Comparison of ENCODE assay signal across 12 mouse cellular contexts in genomic region chr9:54112726-54113125, GRCm38 (mm10). TPM values are rescaled to one million over a fixed set of nuclear protein-coding genes. Genes with fewer than 3 reads are reported as not detected.
DNase-seq lines count a peak whose midpoint lies in the region; ATAC-seq lines count a peak whose summit lies in the region.
"Had no signal": no experiment of that assay in that cellular context is flagged by ENCODE, and none has a peak within 500 bp of the region (broad histone marks: within the 10 kb centered on the region; RNA-seq: fewer than 3 reads in every experiment).

No protein-coding gene starts in this region.

- H3K27ac ChIP-seq in forebrain, embryonic 12.5 days, result no peak overlapping the region
- H3K27ac ChIP-seq: lung, embryonic 15.5 days; neural tube, embryonic 15.5 days had no signal

- H3K36me3 ChIP-seq in forebrain, embryonic 12.5 days (replicated peaks), result no peaks in the 10 kb centered on the region
- H3K36me3 ChIP-seq: lung, embryonic 15.5 days; neural tube, embryonic 15.5 days had no signal

- H3K4me1 ChIP-seq in forebrain, embryonic 12.5 days, result no peaks in the 10 kb centered on the region
- H3K4me1 ChIP-seq: lung, embryonic 15.5 days; neural tube, embryonic 15.5 days had no signal

- H3K27me3 ChIP-seq in forebrain, embryonic 12.5 days, result no peaks in the 10 kb centered on the region
- H3K27me3 ChIP-seq: lung, embryonic 15.5 days; neural tube, embryonic 15.5 days had no signal

- no peak overlapping the region for H3K4me2 ChIP-seq in forebrain, embryonic 12.5 days
- H3K4me2 ChIP-seq: lung, embryonic 15.5 days; neural tube, embryonic 15.5 days had no signal

- ATAC-seq in forebrain, embryonic 12.5 days (ENCODE audit: low FRiP score), result no peak

- DNase-seq in embryo, embryonic 10 days (ENCODE audit: low spot score), result peak; percentile 11
- DNase-seq in embryo, embryonic 9.5 days (ENCODE audit: extremely low spot score), result no peak
- DNase-seq in layer of hippocampus, adult 9-10 months (ENCODE audit: low spot score), result peak; percentile 21
- DNase-seq in layer of hippocampus, adult 9-11 months, result no peak
- DNase-seq in A20 (ENCODE audit: low read depth, low spot score), result peak; percentile 25
- DNase-seq in embryo, embryonic 11 days, result peak; percentile 1
- no peak for DNase-seq in ovary, adult 18-20 months (ENCODE audit: low spot score)

- no peak overlapping the region for H3K9ac ChIP-seq in forebrain, embryonic 12.5 days
- H3K9ac ChIP-seq: lung, embryonic 15.5 days; neural tube, embryonic 15.5 days had no signal

- H3K4me3 ChIP-seq in forebrain, embryonic 12.5 days (replicated peaks), result no peak overlapping the region
- H3K4me3 ChIP-seq: erythroblast, embryonic 14.5 days; lung, embryonic 15.5 days; neural tube, embryonic 15.5 days had no signal

- no peaks in the 10 kb centered on the region for H3K9me3 ChIP-seq in forebrain, embryonic 12.5 days
- H3K9me3 ChIP-seq: lung, embryonic 15.5 days; neural tube, embryonic 15.5 days had no signal

RNA-seq across cellular contexts. Expression of gene Tnfaip8l3, which starts 44.5 kb away (rescaled TPM):
- 0.04 and 0.28 TPM in 2 replicates for polyA plus RNA-seq in forebrain, embryonic 12.5 days (2016; fragmentation: Nextera tagmentation; extraction: Ambion mirVana)
- polyA plus RNA-seq: erythroblast, embryonic 14.5 days; testis, adult 2 months had no signal

Comparison
In these comparisons a context has a peak if more than half of its experiments do, and no peak if none do; other contexts are left out.
1. DNase-seq: peak in embryo, embryonic 10 days (single experiment), layer of hippocampus, adult 9-10 months (single experiment), A20 (single experiment) and embryo, embryonic 11 days (single experiment); none in embryo, embryonic 9.5 days (single experiment), layer of hippocampus, adult 9-11 months (single experiment) and ovary, adult 18-20 months (single experiment).